Mouse (Mus musculus) gastrocnemius, adult 18-20 months (tissue): Measurements from ENCODE around the gene Snca. TPM values are rescaled to one million over a fixed set of nuclear protein-coding genes. Genes with fewer than 3 reads are reported as not detected.
"Not testable (repeated sequence)": the region's sequence is repeated elsewhere in the genome, so short reads cannot be mapped to it uniquely, and the experiment has no call there.

Source experiments
- DNase-seq: peaks from one replicate; pipeline ENCODE4 v3.0.0; 2021; ENCODE audit warnings: low spot score
- total RNA-seq, 2 experiments: library from RNA; stranded (reverse); gene quantifications; 2 replicates each; pipeline ENCODE4 v1.2.3; 2021

The Snca gene
- total RNA-seq, 2 experiments from 2014 or later: 1.3 to 1.5 TPM

DNA sequence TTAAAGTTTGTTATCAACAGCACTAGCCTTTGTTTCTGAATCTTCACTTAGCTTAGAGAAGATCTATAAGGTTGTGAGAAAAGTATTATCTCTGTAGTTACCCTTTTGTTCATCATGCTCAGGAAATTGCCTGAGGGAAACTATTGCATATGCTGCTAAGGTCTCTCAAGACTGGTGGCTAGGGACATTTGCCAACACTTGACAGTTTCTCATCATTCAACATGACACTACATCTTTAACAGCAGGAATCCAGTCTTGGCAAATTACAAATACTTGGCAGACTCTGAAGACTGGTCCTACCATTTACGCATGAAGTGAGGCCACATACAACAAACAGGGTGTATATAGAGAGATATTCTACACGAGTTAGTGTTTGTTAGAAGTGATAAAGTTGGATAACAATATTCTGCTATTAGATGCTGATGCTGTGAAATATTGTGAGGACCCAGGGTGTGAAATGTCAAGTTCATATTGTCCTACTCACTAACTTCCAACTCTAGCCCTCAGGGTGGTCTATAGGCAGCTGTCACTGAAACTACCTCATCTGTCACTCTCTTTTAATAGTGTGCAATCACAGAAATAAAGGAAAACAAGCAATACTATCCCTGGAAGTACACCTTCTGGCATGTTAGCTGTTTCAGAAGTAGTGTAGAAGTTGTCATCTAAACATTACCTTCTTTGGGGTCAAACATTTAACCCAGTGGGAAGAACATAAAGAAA, 105.4 kb downstream of the Snca start:
- no peak for DNase-seq

DNA sequence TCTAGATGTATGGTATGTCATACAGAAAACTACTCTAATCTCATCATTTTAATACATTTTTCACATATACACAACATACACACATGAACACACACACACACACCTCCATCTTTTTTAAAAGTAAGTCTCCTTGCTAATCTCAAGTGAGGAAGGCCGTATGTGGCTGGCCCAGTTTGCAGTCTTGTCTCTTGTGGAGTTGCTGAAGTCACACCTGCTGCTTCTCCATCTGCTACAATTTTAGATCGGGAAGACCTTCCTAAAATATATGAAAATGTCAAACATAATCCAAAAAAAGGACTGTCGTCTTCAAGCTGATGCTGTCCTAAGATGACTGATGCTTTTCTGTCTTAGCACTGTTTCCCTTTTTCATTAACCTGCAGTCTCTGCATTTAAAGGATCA, 112.1 kb downstream of the Snca start:
- no peak for DNase-seq

DNA sequence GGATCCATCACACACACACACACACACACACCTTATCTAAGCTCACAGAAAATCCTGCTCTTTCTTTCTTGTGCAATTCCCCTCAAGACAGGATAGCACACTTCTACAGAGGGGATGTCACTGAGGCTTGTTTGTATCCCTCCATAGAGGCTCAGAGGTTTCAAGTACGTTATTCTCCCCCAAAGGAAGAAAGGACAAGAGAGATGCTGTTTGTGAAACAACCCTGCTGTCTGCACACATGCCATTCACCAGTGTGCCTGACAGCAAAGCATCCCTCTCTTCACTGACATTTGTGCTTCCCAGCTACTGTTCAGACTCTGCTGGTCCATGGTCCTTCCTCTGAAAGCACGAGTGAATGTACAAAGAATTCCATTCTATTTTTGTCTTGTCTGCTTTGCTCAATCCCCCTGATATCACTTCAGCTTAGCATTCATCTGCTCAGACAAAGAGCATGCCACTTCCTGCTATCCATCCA, 119.6 kb downstream of the Snca start:
- no peak for DNase-seq

DNA sequence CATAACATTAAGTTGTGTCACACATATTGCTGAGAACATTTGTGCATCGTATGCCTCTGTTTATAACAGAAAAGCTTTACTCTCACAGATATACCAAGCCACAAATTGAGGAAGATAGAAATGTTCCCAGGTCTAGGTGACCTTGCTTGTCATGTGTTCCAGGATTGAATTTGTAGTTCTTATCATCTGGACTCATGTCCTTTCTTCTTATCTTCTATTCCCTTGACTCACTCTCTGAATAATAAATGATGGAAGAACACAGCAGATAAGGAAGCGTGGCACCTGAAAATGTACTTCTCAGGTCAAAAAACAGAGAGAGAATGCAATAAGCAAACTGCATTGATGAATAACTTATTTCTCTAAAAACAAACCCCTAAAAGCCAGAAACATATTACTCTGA, 131.6 kb downstream of the Snca start:
- DNase-seq: no peak

DNA sequence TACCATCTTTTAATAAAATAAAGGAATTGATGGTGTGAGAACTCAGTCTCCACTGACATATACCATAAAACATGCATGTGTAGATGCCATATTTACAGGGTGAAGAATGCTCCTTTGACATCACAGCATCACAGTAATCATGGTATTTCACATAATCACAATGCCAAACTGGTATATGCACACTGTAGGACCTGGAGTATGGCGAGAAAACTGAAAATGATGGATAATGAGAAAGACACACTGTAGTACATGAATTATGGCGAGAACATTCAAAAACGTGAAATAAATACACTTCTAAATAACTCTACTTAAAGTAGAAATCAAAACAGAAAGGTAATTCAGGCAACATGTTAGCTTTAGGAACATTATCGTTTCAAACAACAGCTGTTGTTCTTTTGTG, 142.6 kb downstream of the Snca start:
- DNase-seq: not testable (repeated sequence)

DNA sequence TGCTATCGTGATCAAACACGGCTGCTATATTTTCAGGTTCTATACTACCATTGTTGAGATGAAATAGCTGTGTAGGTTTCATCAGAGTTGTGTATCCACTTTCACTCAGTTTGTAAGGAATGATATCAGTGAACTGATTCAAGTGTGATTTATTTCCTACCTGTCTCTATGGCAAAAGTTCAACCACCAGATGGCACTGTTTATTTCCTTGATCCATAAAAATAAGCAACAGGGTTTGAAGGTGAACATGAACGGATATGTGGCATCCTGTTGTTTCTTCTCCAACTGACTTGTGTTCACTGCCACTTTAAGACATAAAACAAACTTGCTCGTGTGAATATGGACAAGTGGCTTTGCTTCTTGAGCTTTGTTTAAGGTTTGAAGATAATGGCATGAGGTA, 147.4 kb downstream of the Snca start:
- DNase-seq: no peak

Other genes starting within 250 kb of the Snca start
- 1 to 10 TPM; 1.0 to 1.1 TPM for gene Mmrn1, start 95.1 kb upstream of the Snca start, total RNA-seq